Mouse (Mus musculus): ENCODE data around the gene Gm43720. TPM values are rescaled to one million over a fixed set of nuclear protein-coding genes. Genes with fewer than 3 reads are reported as not detected.
"Not testable (repeated sequence)": the region's sequence is repeated elsewhere in the genome, so short reads cannot be mapped to it uniquely, and the experiment has no call there.

The Gm43720 gene
- polyA plus RNA-seq, 1 experiment from 2014 or later, result not detected

DNA sequence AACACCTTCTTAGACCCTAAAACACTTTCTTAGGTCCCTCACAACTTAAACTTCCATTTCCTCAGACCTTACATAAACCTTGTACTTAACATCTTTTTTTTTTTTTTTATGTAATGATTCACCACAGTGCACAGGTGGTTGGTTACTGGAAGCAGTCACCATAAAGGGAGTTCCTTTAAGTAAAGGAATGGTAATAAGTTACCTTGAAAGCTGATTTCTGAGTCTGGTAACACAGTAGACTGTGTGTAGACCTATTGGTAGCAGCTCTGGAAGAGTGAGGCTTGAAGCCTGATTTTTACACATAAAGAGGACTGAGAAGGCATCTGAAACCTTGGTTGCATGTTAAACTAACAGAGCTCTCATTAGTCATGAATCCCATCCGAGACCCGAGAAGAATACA, 59.9 kb downstream of the Gm43720 start:
- H3K4me1 ChIP-seq (ENCODE audit: insufficient read depth), result no peaks in the 10 kb centered on the region
- H3K9me3 ChIP-seq (ENCODE audit: low read length), result no peaks in the 10 kb centered on the region
- H3K9ac ChIP-seq (replicated peaks), result no peak overlapping the region
- H3K27me3 ChIP-seq (ENCODE audit: insufficient read depth, low read length), result no peaks in the 10 kb centered on the region
- 44% methylated on average over 2 of the region's 2 CpGs for WGBS (ENCODE audit: insufficient replicate concordance)
- ATAC-seq (no peak), DNase-seq (no peak)
- no peaks in the 10 kb centered on the region for H3K36me3 ChIP-seq (replicated peaks; ENCODE audit: insufficient read depth, low read length)
- no peak overlapping the region for H3K4me2 ChIP-seq (ENCODE audit: low read depth, low read length)
- no peak overlapping the region for H3K4me3 ChIP-seq (ENCODE audit: low read depth, low read length)
- TF ChIP-seq EP300 (IDR thresholded peaks at IDR 0.05; ENCODE audit: low read depth), result no peak
- TF ChIP-seq CTCF (IDR thresholded peaks at IDR 0.05; ENCODE audit: low read depth), result no peak
- H3K27ac ChIP-seq (ENCODE audit: low read depth), result no peak overlapping the region

DNA sequence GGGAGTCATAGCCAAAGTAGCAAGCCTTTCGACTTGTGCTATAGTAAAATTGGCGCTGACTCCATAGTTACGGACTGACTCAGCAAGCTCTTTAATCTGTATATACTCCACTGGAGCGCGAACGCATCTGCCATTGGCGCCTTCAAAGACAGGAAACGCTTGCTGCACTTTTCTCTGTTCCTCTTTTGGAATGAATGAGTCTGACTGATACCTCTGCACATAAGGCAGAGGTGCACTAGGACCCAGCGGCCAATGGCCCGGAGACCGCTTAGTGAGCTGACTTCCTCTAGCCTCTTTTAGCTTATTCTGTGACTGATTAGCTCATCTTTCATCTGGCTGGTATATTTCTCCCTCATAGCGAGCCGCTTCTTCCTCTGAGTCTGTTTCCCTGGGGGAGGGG, 63.1 kb downstream of the Gm43720 start:
- H3K36me3 ChIP-seq (replicated peaks; ENCODE audit: insufficient read depth, low read length); ATAC-seq; H3K4me2 ChIP-seq (ENCODE audit: low read depth, low read length): not testable (repeated sequence)

More for the DNA sequence above, 63.1 kb downstream of the Gm43720 start:
- H3K9me3 ChIP-seq (ENCODE audit: low read length); H3K27ac ChIP-seq (ENCODE audit: low read depth); H3K4me1 ChIP-seq (ENCODE audit: insufficient read depth); H3K27me3 ChIP-seq (ENCODE audit: insufficient read depth, low read length); DNase-seq; H3K9ac ChIP-seq (replicated peaks); H3K4me3 ChIP-seq (ENCODE audit: low read depth, low read length): not testable (repeated sequence)
- WGBS (ENCODE audit: insufficient replicate concordance), result 90% methylated on average over 13 of the region's 13 CpGs

Other genes starting within 250 kb of the Gm43720 start
- gene Smok3c, start 226.8 kb downstream of the Gm43720 start, polyA plus RNA-seq (2015; fragmentation: Nextera tagmentation; extraction: Ambion mirVana), result not detected in 2 replicates
- gene Zkscan1, start 194.9 kb downstream of the Gm43720 start, polyA plus RNA-seq (2015; fragmentation: Nextera tagmentation; extraction: Ambion mirVana), result 3.5 and 4.2 TPM in 2 replicates
- 10.3 and 12.3 TPM in 2 replicates for gene Zscan21, start 163.1 kb downstream of the Gm43720 start, polyA plus RNA-seq (2015; fragmentation: Nextera tagmentation; extraction: Ambion mirVana)
- gene Zfp113, start 124.2 kb downstream of the Gm43720 start, polyA plus RNA-seq (2015; fragmentation: Nextera tagmentation; extraction: Ambion mirVana), result 3.8 and 6.5 TPM in 2 replicates
- gene Cops6, start 118.9 kb downstream of the Gm43720 start, polyA plus RNA-seq (2015; fragmentation: Nextera tagmentation; extraction: Ambion mirVana), result 197 and 222 TPM in 2 replicates
- gene Ap4m1, start 108.0 kb downstream of the Gm43720 start, polyA plus RNA-seq (2015; fragmentation: Nextera tagmentation; extraction: Ambion mirVana), result 3.0 and 3.8 TPM in 2 replicates
- gene Mcm7, start 107.5 kb downstream of the Gm43720 start, polyA plus RNA-seq (2015; fragmentation: Nextera tagmentation; extraction: Ambion mirVana), result 74.7 and 83.3 TPM in 2 replicates
- 17.3 and 20.6 TPM in 2 replicates for gene Taf6, start 92.5 kb downstream of the Gm43720 start, polyA plus RNA-seq (2015; fragmentation: Nextera tagmentation; extraction: Ambion mirVana)
- 6.7 and 7.5 TPM in 2 replicates for gene Cnpy4, start 92.5 kb downstream of the Gm43720 start, polyA plus RNA-seq (2015; fragmentation: Nextera tagmentation; extraction: Ambion mirVana)
- 2.9 and 3.2 TPM in 2 replicates for gene Mblac1, start 85.6 kb downstream of the Gm43720 start, polyA plus RNA-seq (2015; fragmentation: Nextera tagmentation; extraction: Ambion mirVana)
- 0.53 and 0.58 TPM in 2 replicates for gene Nxpe5, start 54.1 kb downstream of the Gm43720 start, polyA plus RNA-seq (2015; fragmentation: Nextera tagmentation; extraction: Ambion mirVana)
- 47.5 and 47.8 TPM in 2 replicates for gene Lamtor4, start 24.5 kb downstream of the Gm43720 start, polyA plus RNA-seq (2015; fragmentation: Nextera tagmentation; extraction: Ambion mirVana)
- gene BC037034, start 15.9 kb downstream of the Gm43720 start, polyA plus RNA-seq (2015; fragmentation: Nextera tagmentation; extraction: Ambion mirVana), result 2.3 and 2.4 TPM in 2 replicates
- 0.12 TPM in 1 of 2 replicates, not detected in the other for gene Gal3st4, start 7.1 kb downstream of the Gm43720 start, polyA plus RNA-seq (2015; fragmentation: Nextera tagmentation; extraction: Ambion mirVana)
- gene Gpc2, start within 50 bp of the Gm43720 start, polyA plus RNA-seq (2015; fragmentation: Nextera tagmentation; extraction: Ambion mirVana), result 0.21 and 0.44 TPM in 2 replicates
- gene Stag3, start 282 bp upstream of the Gm43720 start, polyA plus RNA-seq (2015; fragmentation: Nextera tagmentation; extraction: Ambion mirVana), result 0.41 and 0.44 TPM in 2 replicates
- gene Pvrig, start 62.0 kb upstream of the Gm43720 start, polyA plus RNA-seq (2015; fragmentation: Nextera tagmentation; extraction: Ambion mirVana), result 0.46 and 0.56 TPM in 2 replicates
- gene Zfp157, start 161.5 kb upstream of the Gm43720 start, polyA plus RNA-seq (2015; fragmentation: Nextera tagmentation; extraction: Ambion mirVana), result 4.1 and 4.3 TPM in 2 replicates

Data from liver, postnatal 0 days (tissue).